Mouse (Mus musculus): ENCODE data around the gene Ercc8.

DNA sequence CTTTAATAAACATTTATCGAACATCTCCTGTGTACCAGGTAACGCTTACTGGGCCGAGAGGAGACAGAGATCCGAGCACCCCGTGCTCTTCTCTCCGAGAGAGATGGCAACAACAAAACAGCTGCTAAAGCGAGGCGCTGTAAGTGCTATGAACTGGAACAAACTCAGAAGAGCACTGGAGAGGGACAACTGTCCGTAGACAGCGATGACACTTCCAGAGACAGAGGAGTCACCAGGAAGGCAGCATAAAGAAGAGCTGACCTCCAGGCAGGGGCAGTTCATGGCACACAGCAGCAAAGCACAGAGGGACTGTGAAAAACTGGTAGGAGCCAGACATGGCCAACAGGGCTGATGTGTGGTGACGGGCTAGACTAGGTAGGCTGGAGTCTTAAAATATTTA is 34.4 kb upstream of the Ercc8 start:
- TF ChIP-seq GATA1 (IDR thresholded peaks at IDR 0.05; ENCODE audit: low read depth, low read length) (no peak), MEF2A (IDR thresholded peaks at IDR 0.05; ENCODE audit: extremely low read depth, insufficient replicate concordance, low read depth, low read length, poor library complexity, severe bottlenecking) (no peak), POLR2A (IDR thresholded peaks at IDR 0.05; ENCODE audit: control insufficient read depth in 1 of 2, insufficient read depth in 1 of 2, low read depth in 1 of 2, low read length in 2 of 2, poor library complexity in 1 of 2) (no peak), EP300 (IDR thresholded peaks at IDR 0.05; ENCODE audit: low read depth in 1 of 2, low read length in 2 of 2) (no peak), POLR2AphosphoS5 (IDR thresholded peaks at IDR 0.05; ENCODE audit: borderline replicate concordance, low read depth, low read length) (no peak), SIN3A (IDR thresholded peaks at IDR 0.05; ENCODE audit: low read length) (no peak), USF1 (IDR thresholded peaks at IDR 0.05; ENCODE audit: low read depth, low read length) (no peak), ZC3H11A (IDR thresholded peaks at IDR 0.05; ENCODE audit: low read depth, low read length) (no peak), BHLHE40 (IDR thresholded peaks at IDR 0.05; ENCODE audit: borderline replicate concordance, low read depth, low read length) (no peak), CTCF (IDR thresholded peaks at IDR 0.05 in 2 of 3, conservative IDR thresholded peaks at IDR 0.05 in 1 of 3; ENCODE audit: control insufficient read depth in 1 of 3, insufficient read depth in 1 of 3, low read depth in 2 of 3, low read length in 3 of 3, poor library complexity in 1 of 3, severe bottlenecking in 1 of 3) (no peak), TBP (IDR thresholded peaks at IDR 0.05; ENCODE audit: low read depth, low read length) (no peak), TAL1 (IDR thresholded peaks at IDR 0.05; ENCODE audit: low read length) (no peak), MXI1 (IDR thresholded peaks at IDR 0.05; ENCODE audit: low read depth, low read length) (no peak), UBTF (IDR thresholded peaks at IDR 0.05; ENCODE audit: borderline replicate concordance, insufficient read depth, low read depth, low read length) (no peak)
